Mouse (Mus musculus): ENCODE results near the gene Vrtn.

GRCm38 (mm10) chr12:84684569-84684968 lies 43.8 kb downstream of the Vrtn start:
- TF ChIP-seq CTCF (IDR thresholded peaks at IDR 0.05; ENCODE audit: insufficient read depth, low read length), result no peak
- TF ChIP-seq POLR2A (IDR thresholded peaks at IDR 0.05; ENCODE audit: borderline replicate concordance, extremely low read depth, low read depth, low read length), result no peak
